Comparison of ENCODE assay signal across 18 mouse cellular contexts in the genomic region with DNA sequence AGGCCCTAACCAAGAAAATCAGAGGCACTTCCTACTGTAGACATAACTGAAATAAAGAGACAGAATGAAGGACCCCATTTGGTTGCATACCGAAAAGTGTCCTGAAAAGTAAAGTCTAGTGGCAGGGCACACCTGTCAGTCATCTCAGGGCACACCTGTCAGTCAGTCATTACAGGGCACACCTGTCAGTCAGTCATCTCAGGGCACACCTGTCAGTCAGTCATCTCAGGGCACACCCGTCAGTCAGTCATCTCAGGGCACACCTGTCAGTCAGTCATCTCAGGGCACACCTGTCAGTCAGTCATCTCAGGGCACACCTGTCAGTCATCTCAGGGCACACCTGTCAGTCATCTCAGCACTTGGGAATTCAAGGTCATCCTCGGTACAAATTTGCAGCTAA. TPM values are rescaled to one million over a fixed set of nuclear protein-coding genes. Genes with fewer than 3 reads are reported as not detected.
"Had no signal": no experiment of that assay in that cellular context is flagged by ENCODE, and none has a peak within 500 bp of the region (broad histone marks: within the 10 kb centered on the region; RNA-seq: fewer than 3 reads in every experiment).

No protein-coding gene starts in this region.

RNA-seq across cellular contexts. Expression of gene Gm9999, which starts 43.5 kb away (rescaled TPM):
- polyA plus RNA-seq: cortical plate, adult 2 months; embryonic facial prominence, embryonic 10.5 days; embryonic facial prominence, embryonic 11.5 days; embryonic facial prominence, embryonic 12.5 days; embryonic facial prominence, embryonic 13.5 days; embryonic facial prominence, embryonic 14.5 days; embryonic facial prominence, embryonic 15.5 days; erythroblast, embryonic 14.5 days; forebrain, embryonic 10.5 days; forebrain, embryonic 11.5 days; forebrain, embryonic 12.5 days; forebrain, embryonic 13.5 days; forebrain, embryonic 14.5 days; forebrain, embryonic 15.5 days; forebrain, embryonic 16.5 days; forebrain, postnatal 0 days; frontal cortex, adult 2 months; heart, adult 2 months had no signal
